Mouse (Mus musculus): Measurements from ENCODE around the gene Eipr1. TPM values are rescaled to one million over a fixed set of nuclear protein-coding genes. Genes with fewer than 3 reads are reported as not detected.
A peak's percentile ranks its signal among the peaks of the same experiment; 100 is the strongest.

Gene Eipr1
- total RNA-seq, 2 experiments from 2014 or later: 22.7 to 26.9 TPM

DNA sequence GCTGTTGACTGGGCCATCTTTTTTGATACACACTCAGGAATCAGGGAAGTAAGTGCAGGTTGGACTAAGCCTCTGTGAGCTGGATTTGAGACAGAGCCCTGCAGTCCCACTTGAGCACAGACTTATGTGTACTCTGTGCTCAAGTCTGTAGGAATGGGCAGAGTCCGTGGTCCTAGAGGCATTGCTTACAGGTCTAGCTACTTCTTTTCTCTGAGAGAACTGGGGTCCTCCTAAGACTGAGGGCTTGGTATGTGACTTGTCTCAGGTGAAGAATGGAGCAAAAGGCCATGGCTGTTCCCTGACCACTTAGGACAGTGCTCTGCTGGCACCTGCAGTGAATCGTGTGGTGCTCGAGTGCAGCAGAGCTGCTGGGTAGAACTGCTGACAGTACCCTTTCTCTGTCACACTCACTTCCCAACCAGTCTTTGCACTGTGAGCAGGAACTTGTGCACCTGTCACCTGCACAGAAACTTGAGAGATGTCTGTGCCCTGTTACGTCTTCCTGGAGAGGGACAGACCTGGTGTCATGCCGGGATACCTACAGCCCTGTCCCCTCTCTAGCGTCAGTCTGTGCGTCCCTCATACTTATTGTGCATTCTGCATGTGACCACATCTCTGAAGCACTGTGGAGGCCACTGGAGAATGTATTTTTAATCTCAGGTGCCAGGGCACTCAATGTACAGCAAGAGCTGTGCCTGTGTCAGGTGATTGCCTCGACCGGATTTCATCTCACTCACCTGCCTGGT lies 65.3 kb downstream of the Eipr1 start:
- no peak for ATAC-seq (ENCODE audit: poor library complexity, severe bottlenecking)

DNA sequence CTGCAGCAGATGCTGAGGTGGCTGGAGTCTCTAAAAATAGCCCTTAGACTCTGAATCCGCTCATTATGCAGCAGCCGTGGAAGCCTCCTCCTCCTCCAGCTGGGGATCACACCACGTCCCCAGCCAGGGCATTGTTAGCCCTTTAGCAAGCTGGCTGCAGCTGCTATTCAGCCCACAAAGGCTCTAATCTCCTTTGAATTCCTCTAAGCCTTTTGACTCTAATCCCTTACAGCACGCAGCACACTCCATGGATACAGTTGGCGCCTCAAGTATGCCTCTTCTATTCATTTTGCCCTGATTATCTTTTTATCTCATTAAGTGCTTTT lies 65.8 kb downstream of the Eipr1 start:
- ATAC-seq (ENCODE audit: poor library complexity, severe bottlenecking): no peak

DNA sequence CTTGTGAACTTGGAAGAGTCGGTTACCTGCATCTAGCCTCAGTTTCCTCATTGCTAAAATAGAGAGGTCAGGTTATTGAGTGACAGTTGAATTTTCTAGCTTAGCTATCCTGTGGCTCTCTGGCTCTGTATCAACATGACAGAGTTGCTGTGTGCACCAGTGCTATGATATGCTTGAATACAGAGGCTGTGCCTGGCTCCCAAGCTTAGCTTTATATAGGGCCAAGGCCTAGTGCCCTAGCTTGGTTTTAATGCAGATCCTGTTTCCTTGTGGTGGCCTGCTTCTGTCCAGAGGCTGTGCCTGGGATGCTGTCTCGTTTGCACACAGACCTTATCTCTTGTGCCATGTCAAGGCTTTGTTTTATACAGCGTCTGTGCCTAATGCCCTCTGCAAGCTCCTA lies 66.3 kb downstream of the Eipr1 start:
- no peak for ATAC-seq (ENCODE audit: poor library complexity, severe bottlenecking)

DNA sequence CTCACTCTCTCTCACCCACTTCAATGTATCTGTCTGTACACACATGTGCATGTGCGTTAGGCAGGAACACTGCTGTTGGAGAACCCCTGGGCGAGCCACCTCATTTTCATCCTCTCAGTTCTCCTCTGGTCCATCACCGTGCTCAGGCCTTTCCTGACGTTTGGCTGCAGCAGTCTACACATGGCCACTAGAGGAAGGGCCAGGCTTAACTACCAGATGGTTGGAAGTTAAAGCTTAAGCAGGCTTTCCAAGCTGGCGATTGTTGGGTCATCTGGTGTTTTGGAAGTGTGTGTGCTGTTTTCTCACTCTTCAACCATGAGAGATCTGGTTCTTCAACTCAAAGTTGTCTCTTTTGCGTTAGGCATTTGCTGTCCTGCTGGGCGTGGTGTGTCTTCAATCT lies 71.9 kb downstream of the Eipr1 start:
- ATAC-seq (ENCODE audit: poor library complexity, severe bottlenecking): no peak

DNA sequence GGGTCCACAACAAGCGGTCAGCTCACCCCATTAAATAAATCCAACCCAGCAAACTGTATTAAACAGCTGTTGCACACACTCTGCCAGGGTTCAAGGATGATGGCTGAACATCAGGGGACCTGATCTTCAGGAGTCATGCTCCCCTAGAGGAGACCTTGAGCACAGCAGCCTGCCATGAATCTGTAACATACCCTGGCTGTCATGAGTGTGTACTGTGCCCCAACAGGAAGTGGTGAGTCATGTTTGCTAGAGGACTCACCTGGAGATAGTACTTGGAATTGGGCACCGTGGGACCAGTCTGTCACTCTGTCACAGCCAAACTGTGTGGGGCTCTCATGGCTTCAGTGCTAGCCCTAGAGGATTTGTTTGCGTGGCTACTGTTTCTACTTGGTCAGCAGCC lies 77.9 kb downstream of the Eipr1 start:
- peak; percentile 64 for ATAC-seq (ENCODE audit: poor library complexity, severe bottlenecking)

DNA sequence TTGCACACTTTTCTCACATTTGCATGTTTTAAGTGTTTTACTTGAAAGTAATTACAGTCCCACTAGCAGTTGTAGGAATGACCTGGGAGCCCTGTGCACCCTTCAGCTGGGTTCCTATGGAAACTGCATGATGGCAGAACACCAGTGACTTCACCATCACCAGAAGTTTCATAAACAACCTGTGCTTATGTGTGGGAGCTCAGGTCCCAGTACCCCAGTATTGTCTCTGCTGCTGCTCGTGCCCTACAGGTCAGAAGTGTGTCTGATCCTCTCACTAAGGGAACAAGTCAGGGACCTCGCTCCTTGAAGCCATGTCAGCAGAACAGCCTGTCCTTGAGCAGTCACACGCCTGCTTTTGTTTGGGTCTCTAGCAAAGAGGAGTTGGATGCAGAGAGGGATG lies 78.9 kb downstream of the Eipr1 start:
- ATAC-seq (ENCODE audit: poor library complexity, severe bottlenecking): no peak

DNA sequence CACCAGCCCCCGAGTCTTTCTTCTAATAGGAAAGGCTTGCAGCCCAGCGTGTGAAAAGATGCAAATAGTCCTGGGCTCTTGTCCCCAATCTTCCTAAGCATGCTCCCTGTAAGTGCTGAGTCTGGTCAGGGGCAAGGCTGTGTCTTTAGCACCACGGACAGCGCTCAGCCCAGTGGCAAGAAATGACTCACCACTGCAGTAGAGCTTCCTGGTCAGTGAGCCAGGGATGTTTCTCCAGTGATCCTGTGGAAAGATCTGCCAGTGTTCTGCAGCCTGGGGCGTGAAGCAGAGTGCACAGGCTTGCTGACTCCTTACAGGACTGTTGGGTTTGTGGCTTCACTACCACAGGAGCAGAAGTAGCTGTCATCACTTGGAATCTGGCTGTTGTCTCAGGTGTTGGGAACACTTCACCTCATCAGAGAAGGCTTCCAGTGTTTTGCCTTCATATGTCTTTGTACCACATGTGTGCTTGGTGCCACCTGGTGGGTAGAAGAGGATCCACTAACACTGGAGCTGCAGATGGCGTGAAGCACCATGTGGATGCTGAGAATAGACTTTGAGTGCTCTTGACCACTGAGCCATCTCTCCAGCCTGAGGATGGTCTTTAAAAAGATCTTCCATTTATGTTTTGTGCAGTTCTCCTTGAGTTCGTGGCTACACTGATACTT lies 79.6 kb downstream of the Eipr1 start:
- no peak for ATAC-seq (ENCODE audit: poor library complexity, severe bottlenecking)

DNA sequence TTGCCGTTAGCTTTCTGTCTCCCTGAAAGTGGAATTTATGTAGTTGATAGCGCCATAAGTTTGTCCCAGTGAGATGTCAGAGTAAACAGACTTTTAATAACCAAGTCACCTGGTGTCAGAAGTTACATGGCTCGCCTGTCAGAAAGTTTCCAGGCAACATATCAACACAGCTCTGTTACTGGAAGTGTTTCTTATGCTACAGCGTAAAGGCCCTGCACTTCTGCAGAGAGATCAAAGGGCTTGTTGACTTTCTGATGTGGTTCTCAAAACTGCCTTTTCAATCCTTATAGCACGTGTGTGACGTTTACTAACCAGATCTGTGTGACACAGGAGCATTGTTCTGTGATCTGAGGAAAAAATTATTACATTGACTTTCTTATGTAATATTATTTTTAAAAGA lies 82.7 kb downstream of the Eipr1 start:
- peak; percentile 40; the same call in 1 of the 2 replicates for ATAC-seq (ENCODE audit: poor library complexity, severe bottlenecking)

DNA sequence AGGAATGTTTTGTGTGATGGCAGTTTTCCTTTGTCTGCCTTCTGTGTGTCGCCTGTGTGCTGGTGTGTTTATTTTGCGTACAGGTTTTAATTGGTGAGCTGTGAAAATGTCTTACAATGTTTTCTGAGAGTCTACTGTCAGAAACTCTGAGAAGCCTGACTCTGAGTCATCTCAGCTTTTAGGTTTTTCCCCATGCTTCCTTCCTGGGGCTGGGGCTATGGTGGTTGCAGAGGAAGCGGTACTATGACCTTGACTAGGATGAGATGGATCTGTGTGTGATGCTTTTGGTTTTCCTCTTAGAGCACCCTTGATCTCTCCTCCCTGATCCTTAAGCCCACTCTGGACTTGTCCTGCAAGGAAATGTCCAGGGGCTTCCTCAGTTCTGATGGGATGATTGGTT lies 84.1 kb downstream of the Eipr1 start:
- ATAC-seq (ENCODE audit: poor library complexity, severe bottlenecking): no peak

DNA sequence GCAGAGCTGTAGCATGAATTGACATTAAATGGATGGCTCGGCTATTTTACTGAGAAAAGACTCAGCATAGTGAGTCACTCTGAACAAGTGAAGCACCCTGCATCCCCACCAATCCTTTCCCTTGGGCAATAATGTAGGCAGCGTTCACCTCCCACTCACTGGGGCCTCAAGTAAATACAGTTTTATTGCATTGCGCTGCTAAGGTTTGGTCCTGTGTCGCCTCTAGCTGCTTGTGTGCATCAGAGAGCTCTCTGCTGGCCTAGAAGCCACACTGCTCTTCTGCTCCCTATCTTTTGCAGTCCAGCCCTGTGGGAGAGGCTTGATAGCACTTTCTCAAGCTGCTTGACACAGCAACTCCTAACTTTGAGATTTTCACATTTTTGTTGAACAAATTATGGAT lies 86.7 kb downstream of the Eipr1 start:
- ATAC-seq (ENCODE audit: poor library complexity, severe bottlenecking): no peak

DNA sequence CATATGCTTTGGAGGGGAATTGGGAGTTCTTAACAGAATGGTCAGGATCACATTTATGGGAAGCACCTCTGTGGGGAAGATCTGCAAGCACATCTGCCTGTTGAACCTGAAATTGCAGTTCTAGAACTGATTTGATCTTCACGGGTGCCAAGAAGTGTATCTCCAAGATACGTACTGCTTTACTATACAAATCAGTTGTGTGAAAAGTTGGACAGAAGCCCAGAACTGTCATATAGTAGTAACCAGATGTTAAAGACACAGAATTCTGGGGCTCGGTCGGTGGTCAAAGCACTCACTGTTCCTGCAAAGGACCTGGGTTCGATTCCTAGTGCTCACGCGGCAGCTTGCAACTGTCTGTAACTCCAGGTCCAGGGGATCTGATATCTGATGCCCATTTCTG lies 87.4 kb downstream of the Eipr1 start:
- ATAC-seq (ENCODE audit: poor library complexity, severe bottlenecking): no peak

DNA sequence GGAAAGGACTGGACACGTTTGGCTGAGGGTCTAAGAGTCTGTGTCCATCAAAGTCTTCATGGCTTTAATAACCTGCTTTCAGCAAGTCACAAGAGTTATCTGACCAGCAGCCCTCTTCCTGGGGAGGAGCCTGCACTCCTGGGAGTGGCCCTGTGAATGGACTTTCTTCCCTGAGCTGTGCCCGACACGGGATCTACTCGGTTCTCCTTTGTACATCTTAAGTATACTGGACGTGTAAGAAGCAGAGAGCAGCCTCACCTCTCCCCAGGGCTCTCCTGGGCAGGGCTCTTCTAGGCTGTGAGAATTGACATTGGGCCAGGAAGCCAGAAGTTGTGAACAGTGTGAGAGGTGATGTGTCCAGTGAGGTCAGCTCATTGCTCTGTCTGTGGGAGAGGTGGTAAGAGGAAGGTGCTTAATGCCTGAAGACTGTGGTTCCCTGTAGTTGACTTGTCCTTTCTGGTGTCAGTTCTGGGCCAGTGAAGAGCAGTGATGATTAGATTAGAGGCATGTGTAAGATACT lies 89.6 kb downstream of the Eipr1 start:
- ATAC-seq (ENCODE audit: poor library complexity, severe bottlenecking): no peak

DNA sequence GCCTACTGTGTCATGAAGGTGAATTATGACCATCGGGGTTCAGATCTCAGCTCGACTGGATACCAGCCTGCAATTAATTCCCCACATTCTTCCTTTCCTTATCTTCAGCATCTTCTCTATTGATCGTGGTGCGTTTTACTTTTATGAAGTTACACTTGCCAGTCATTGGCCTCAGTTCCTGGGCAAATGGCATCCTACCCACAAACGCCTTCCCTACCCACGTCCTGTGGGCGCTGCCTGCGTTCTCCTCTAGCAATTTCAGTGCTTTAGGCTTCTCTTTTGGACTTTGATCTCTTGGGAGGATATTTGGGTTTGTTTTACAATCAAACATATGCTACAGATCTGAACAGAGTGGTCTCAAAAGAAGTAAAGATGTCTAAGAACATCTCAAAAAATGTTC lies 94.2 kb downstream of the Eipr1 start:
- ATAC-seq (ENCODE audit: poor library complexity, severe bottlenecking): no peak

DNA sequence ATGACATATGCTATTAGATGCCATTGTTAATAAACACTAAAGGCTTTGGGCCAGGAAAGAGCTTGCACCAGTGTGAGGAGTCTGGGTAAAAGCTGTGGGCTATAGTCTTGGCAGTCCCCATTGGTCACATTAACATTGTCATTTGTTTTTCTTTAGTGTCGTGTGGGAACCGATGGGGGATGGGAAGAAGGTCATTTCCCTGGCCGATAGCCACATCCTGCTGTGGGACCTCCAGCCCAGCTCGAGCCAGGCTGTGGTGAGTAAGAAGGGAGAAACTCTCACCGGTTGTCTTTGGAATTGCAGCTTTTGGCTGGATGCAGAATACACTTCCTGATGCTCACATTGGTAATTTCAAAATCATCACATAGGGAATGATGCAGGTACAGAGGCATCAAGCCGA lies 95.8 kb downstream of the Eipr1 start:
- ATAC-seq (ENCODE audit: poor library complexity, severe bottlenecking): no peak

DNA sequence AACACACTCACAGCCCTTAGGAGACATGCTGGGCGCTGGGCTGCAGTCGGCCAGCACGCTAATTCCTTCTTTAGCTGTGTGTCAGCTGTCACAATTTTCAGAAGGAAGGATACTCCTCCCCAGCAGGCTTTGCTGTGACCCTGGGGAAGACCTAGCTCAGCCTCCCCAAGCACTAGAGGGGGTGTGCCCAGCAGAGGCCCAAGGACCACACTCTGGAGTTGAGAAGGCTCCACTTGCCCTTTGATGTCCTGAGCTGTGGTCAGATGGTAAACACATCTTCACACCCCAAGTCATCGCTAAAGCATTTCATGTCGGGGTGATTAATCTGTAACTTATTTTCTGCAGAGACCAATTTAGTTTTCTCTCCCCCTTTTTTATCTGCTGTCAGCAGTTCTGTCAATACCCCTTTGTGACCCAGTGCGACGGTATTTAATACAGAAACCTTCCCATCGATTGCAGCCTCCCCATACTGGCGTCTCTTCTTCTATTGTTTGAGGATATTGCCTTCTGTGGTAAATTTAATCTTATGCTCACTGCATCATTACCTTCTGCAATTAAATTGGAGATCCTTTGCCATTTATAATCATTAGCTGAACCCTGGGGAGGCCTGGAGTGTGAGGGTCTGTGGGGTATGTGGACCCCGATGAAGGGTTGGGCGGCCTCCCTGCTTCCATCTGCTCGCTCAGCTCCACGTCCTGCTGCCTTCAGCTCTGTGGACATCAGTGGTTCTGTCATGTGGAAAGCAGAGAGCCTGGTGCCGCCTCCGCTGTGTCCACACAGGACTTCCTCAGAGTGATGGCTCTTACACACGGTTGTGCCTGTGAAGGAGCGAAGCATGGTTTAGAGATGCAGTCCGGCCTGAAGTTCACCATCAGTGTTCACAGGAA lies 97.4 kb downstream of the Eipr1 start:
- ATAC-seq (ENCODE audit: poor library complexity, severe bottlenecking): no peak

DNA sequence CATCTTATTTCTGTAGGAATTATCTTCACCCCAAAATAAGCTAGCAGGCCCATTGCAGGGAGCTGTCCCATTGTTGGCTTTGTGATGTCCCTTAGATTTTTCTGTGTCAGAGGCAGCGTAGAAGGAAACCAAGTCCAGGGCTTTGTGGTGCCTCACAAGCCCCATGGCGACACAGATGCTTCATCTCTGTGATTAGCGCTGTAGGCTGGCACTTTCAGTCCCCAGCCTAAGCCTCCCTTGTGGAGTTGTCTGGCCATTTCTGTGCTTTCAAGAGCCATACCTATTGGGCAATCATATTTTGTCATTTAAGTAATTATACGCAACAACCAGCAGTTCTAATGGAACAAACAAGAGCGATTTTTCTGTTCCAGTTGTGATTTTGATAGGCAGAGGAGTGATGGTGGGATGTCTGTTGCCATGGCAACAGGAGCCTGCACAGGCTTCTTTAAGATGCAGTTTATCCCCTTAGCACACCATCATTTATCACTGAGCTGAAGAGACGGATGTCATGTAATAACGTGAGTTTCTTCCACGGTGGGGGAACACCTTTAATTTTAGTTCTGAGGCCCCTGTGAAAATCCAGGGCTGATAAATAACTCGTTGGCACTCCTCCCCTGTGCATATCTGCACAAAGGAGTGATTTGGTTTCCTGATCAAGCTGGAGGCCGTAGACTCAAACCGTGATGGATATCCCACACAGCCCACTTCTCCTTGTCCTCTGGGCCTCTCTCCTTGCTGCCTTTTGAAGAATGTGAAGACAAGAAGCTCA lies 108.1 kb downstream of the Eipr1 start:
- ATAC-seq (ENCODE audit: poor library complexity, severe bottlenecking): no peak

DNA sequence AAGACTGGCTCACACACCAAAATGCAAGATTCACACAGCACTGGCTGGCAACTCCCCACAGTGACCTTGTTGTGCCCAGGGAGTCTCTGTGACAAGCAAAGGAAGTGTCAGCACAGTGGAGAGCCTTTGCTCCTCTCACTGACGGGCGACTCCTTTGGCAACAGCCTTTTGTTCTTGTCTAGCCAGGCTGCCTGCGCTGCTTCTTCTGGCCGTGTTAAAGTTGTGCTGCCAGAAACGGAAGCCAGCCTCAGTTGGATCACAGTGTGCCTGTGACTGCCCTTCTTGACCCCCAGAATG lies 108.6 kb downstream of the Eipr1 start:
- no peak for ATAC-seq (ENCODE audit: poor library complexity, severe bottlenecking)

DNA sequence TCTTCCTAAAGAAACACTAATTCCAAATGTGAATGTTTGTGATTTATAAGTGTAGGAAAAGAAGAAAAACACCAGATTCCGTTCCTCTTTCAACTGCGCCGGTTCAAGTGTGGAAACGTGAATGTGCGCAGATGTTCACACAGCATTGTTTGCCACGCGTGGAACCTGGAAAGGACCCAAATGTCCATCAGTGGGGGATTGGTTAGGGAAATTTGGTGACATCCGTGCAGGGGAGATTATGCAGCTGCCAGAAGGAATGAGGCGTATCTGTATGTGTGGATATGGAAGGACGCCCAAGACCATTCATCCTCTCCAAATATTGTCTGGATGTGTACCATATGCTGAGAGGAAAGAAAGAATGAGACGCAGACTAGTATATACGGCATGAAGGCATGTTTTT lies 111.7 kb downstream of the Eipr1 start:
- ATAC-seq (ENCODE audit: poor library complexity, severe bottlenecking): no peak

DNA sequence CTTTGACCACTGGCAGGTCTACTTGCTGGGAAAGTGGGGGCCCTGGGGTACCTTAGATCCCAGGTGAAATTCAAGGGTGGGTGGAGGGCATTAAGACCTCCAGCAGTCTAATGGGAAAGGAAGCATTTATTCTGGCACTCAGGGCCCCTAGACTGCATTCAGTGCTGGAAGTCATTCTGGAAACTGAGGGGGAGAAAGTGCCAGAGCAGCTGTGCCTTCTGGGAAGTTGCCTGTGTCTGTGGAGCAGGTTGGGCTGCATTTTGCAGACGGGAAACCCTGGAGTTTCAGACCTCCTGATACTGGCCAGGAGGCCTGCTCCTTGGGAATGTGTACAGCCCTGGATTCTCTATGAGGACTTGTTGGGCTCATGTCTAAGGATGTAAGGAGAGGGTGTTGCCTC lies 114.5 kb downstream of the Eipr1 start:
- ATAC-seq (ENCODE audit: poor library complexity, severe bottlenecking): no peak

DNA sequence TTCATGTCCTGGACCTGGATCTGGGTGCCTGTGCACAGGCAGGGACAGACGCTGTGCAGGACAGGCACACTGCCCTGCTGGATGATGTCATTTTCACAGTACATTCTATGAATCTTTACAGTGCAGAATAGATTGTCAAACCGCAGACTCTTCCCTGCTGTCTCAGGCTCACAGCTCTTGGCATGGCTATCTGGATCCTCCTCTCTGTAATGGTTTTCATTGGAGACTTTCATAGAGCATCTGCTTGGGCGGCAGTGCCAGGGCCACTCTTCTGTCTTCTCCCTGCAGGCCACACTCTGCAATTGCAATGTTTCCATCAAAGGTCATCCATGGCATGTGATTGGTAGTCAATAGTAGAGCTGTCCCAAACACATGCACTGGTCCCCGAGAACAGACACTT lies 117.2 kb downstream of the Eipr1 start:
- ATAC-seq (ENCODE audit: poor library complexity, severe bottlenecking): no peak

DNA sequence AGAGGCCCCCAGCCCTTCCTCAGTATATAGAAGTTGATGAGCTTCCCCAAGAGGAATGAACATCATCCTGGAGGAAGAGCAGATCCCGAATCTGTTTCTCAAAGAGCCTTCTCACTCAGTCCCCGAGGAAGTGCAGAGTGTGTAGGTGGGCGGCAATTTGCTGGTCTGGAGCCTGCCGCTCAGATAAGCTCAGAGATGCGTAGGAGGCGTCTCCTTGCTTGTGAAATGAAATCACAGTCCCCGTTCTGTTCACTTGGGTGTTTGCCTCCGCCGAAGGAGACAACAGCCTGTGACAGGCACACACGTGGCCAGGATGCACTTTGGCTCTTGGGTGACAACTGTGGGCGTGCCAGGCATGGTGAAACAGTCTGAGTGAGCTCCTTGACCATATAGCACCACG lies 120.7 kb downstream of the Eipr1 start:
- no peak for ATAC-seq (ENCODE audit: poor library complexity, severe bottlenecking)
